Mouse (Mus musculus) E14TG2a.4 (cell line): ENCODE results near the gene Ptprcap.

Experiments
- CTCF ChIP-seq: conservative IDR thresholded peaks from 2 replicates; pipeline ENCODE4 v1.5.1; 2014; ENCODE audit warnings: low read length
- POU5F1 ChIP-seq: IDR thresholded peaks from 2 replicates; pipeline ENCODE4 v1.6.1; 2014; ENCODE audit warnings: low read length, borderline replicate concordance

- TF ChIP-seq CTCF (no peak), POU5F1 (no peak)
Observed at GRCm38 (mm10) chr19:4156073-4156579, 2.7 kb downstream of the Ptprcap start.
